Mouse (Mus musculus) limb, embryonic 15.5 days (tissue): ENCODE measurements at regions not wholly inside any gene's neighbourhood (a gene's known extent, or its start where the extent isn't known, plus 50 kb on each side); places are given as distances from the start of the nearest gene placed in this dataset.

ENCODE experiments used
- ATAC-seq: fragments of 200-750 bp; cut with Nextera tagmentation; 2 replicates; pipeline ENCODE4 v1.8.0; 2017; ENCODE audit warnings: low read depth, moderate TSS enrichment; ENCODE audit not compliant: insufficient number of reproducible peaks, low FRiP score, low TSS enrichment
- H3K27ac ChIP-seq: fragments of 300-500 bp; sonication (generic); 2 replicates; pipeline ENCODE4 v1.5.1; 2015; ENCODE audit warnings: moderate library complexity, mild to moderate bottlenecking, inconsistent platforms
- H3K27me3 ChIP-seq: fragments of 300-500 bp; sonication (generic); 2 replicates; pipeline ENCODE4 v1.6.1; 2015; ENCODE audit warnings: inconsistent platforms
- H3K36me3 ChIP-seq: fragments of 300-500 bp; sonication (generic); 2 replicates; pipeline ENCODE4 v1.6.1; 2015; ENCODE audit warnings: inconsistent platforms
- H3K4me1 ChIP-seq: fragments of 300-500 bp; sonication (generic); 2 replicates; pipeline ENCODE4 v1.6.1; 2015; ENCODE audit warnings: inconsistent platforms
- H3K4me2 ChIP-seq: fragments of 300-500 bp; sonication (generic); 2 replicates; pipeline ENCODE4 v1.6.1; 2015; ENCODE audit warnings: mild to moderate bottlenecking, inconsistent platforms
- H3K4me3 ChIP-seq: fragments of 300-500 bp; sonication (generic); 2 replicates; pipeline ENCODE4 v1.5.1; 2015; ENCODE audit warnings: mild to moderate bottlenecking, inconsistent platforms
- H3K9ac ChIP-seq: fragments of 300-500 bp; sonication (generic); 2 replicates; pipeline ENCODE4 v1.6.1; 2015; ENCODE audit warnings: inconsistent platforms
- H3K9me3 ChIP-seq: fragments of 300-500 bp; sonication (generic); 2 replicates; pipeline ENCODE4 v1.6.1; 2016; ENCODE audit warnings: inconsistent platforms
- WGBS: fragments of 180-500 bp; shearing (Covaris S2); methylation state at CpG from one replicate; pipeline ENCODE4 v1.1.7; 2015; 5-methylcytosine and 5-hydroxymethylcytosine counted together

- no peak overlapping the region for H3K4me3 ChIP-seq
- no peaks in the 10 kb centered on the region for H3K9me3 ChIP-seq
- no peak overlapping the region for H3K27ac ChIP-seq
- no peak for ATAC-seq
- H3K36me3 ChIP-seq, result no peaks in the 10 kb centered on the region
- H3K9ac ChIP-seq, result no peak overlapping the region
- WGBS, result 36% methylated on average over 7 of the region's 7 CpGs
- H3K4me1 ChIP-seq, result 0 out of 2 replicates have a peak, but pooled peaks cover 5% of the 10 kb centered on the region
- H3K4me2 ChIP-seq, result no peak overlapping the region
- H3K27me3 ChIP-seq, result peaks cover 6% of the 10 kb centered on the region; the same call in 1 of the 2 replicates
Observed at GRCm38 (mm10) chr6:100923070-100923469, 89.6 kb downstream of the Ppp4r2 start.

- Histone ChIP-seq H3K9ac (no peak overlapping the region), H3K9me3 (no peaks in the 10 kb centered on the region), H3K36me3 (no peaks in the 10 kb centered on the region), H3K4me3 (no peak overlapping the region), H3K4me2 (no peak overlapping the region), H3K4me1 (peaks cover 5% of the 10 kb centered on the region; the same call in 1 of the 2 replicates), H3K27ac (no peak overlapping the region), H3K27me3 (peaks cover 6% of the 10 kb centered on the region; the same call in 1 of the 2 replicates)
- ATAC-seq, result no peak
- WGBS, result 31% methylated on average over 4 of the region's 4 CpGs
Observed at GRCm38 (mm10) chr6:100923686-100924085, 90.3 kb downstream of the Ppp4r2 start.

- peak overlapping the region; percentile 17; the same call in 1 of the 2 replicates for H3K4me2 ChIP-seq
Observed at GRCm38 (mm10) chr6:100928791-100929758, 95.7 kb downstream of the Ppp4r2 start.

GRCm38 (mm10) chr6:100929759-100930358, 96.4 kb downstream of the Ppp4r2 start:
- peak overlapping the region; percentile 17; the same call in 1 of the 2 replicates for H3K4me2 ChIP-seq
- H3K36me3 ChIP-seq, result no peaks in the 10 kb centered on the region
- no peaks in the 10 kb centered on the region for H3K9me3 ChIP-seq
- peaks cover 22% of the 10 kb centered on the region for H3K4me1 ChIP-seq
- peaks cover 11% of the 10 kb centered on the region; the same call in 1 of the 2 replicates for H3K27me3 ChIP-seq
- 13% methylated on average over 10 of the region's 10 CpGs for WGBS
- H3K9ac ChIP-seq, result no peak overlapping the region
- peak; percentile 44; the same call in 1 of the 2 replicates for ATAC-seq
- no peak overlapping the region for H3K4me3 ChIP-seq
- peak overlapping the region; percentile 22; the same call in 1 of the 2 replicates for H3K27ac ChIP-seq

More at GRCm38 (mm10) chr6:100928791-100929758, 95.7 kb downstream of the Ppp4r2 start:
- 38% methylated on average over 16 of the region's 16 CpGs for WGBS
- H3K9me3 ChIP-seq, result no peaks in the 10 kb centered on the region
- H3K27ac ChIP-seq, result no peak overlapping the region; the same call in 1 of the 2 replicates
- H3K36me3 ChIP-seq, result no peaks in the 10 kb centered on the region
- peaks cover 22% of the 10 kb centered on the region for H3K4me1 ChIP-seq
- no peak overlapping the region for H3K4me3 ChIP-seq
- H3K27me3 ChIP-seq, result peaks cover 6% of the 10 kb centered on the region; the same call in 1 of the 2 replicates
- ATAC-seq, result no peak
- H3K9ac ChIP-seq, result no peak overlapping the region

- H3K36me3 ChIP-seq, result no peaks in the 10 kb centered on the region
- H3K4me1 ChIP-seq, result peaks cover 22% of the 10 kb centered on the region
Observed at GRCm38 (mm10) chr6:100930706-100931105, 97.3 kb downstream of the Ppp4r2 start.

GRCm38 (mm10) chr6:100934424-100934823, 101.0 kb downstream of the Ppp4r2 start:
- 88% methylated on average over 5 of the region's 5 CpGs for WGBS
- Histone ChIP-seq H3K27ac (no peak overlapping the region), H3K4me3 (no peak overlapping the region), H3K4me2 (no peak overlapping the region), H3K9ac (no peak overlapping the region), H3K27me3 (peaks cover 11% of the 10 kb centered on the region; the same call in 1 of the 2 replicates), H3K36me3 (no peaks in the 10 kb centered on the region), H3K9me3 (no peaks in the 10 kb centered on the region), H3K4me1 (peaks cover 26% of the 10 kb centered on the region)
- no peak for ATAC-seq

More at GRCm38 (mm10) chr6:100930706-100931105, 97.3 kb downstream of the Ppp4r2 start:
- peaks cover 11% of the 10 kb centered on the region; the same call in 1 of the 2 replicates for H3K27me3 ChIP-seq
- no peak for ATAC-seq
- H3K4me3 ChIP-seq, result no peak overlapping the region
- no peak overlapping the region for H3K27ac ChIP-seq
- H3K9ac ChIP-seq, result no peak overlapping the region
- H3K9me3 ChIP-seq, result no peaks in the 10 kb centered on the region
- H3K4me2 ChIP-seq, result no peak overlapping the region
- WGBS, result 49% methylated on average over 6 of the region's 6 CpGs

GRCm38 (mm10) chr6:100937802-100938201, 104.4 kb downstream of the Ppp4r2 start:
- no peak overlapping the region for H3K4me2 ChIP-seq
- H3K4me3 ChIP-seq, result no peak overlapping the region
- no peak overlapping the region for H3K9ac ChIP-seq
- peaks cover 10% of the 10 kb centered on the region for H3K4me1 ChIP-seq
- H3K27ac ChIP-seq, result no peak overlapping the region
- 94% methylated on average over 1 of the region's 1 CpGs for WGBS
- no peak for ATAC-seq
- peaks cover 11% of the 10 kb centered on the region; the same call in 1 of the 2 replicates for H3K27me3 ChIP-seq
- H3K36me3 ChIP-seq, result no peaks in the 10 kb centered on the region
- 0 out of 2 replicates have a peak, but pooled peaks cover 5% of the 10 kb centered on the region for H3K9me3 ChIP-seq

- Histone ChIP-seq H3K36me3 (no peaks in the 10 kb centered on the region), H3K27me3 (peaks cover 6% of the 10 kb centered on the region; the same call in 1 of the 2 replicates), H3K9ac (no peak overlapping the region), H3K4me1 (peaks cover 10% of the 10 kb centered on the region), H3K4me2 (no peak overlapping the region), H3K9me3 (0 out of 2 replicates have a peak, but pooled peaks cover 5% of the 10 kb centered on the region), H3K27ac (no peak overlapping the region), H3K4me3 (no peak overlapping the region)
- ATAC-seq, result no peak
- WGBS, result 80% methylated on average over 11 of the region's 11 CpGs
Observed at GRCm38 (mm10) chr6:100938376-100938775, 105.0 kb downstream of the Ppp4r2 start.

- Histone ChIP-seq H3K27ac (no peak overlapping the region), H3K4me1 (peaks cover 10% of the 10 kb centered on the region), H3K4me3 (no peak overlapping the region), H3K27me3 (peaks cover 4% of the 10 kb centered on the region; the same call in 1 of the 2 replicates), H3K9me3 (0 out of 2 replicates have a peak, but pooled peaks cover 5% of the 10 kb centered on the region), H3K9ac (no peak overlapping the region), H3K4me2 (no peak overlapping the region), H3K36me3 (no peaks in the 10 kb centered on the region)
- ATAC-seq, result peak; percentile 46; the same call in 1 of the 2 replicates
- 46% methylated on average over 12 of the region's 12 CpGs for WGBS
Observed at GRCm38 (mm10) chr6:100939042-100939441, 105.6 kb downstream of the Ppp4r2 start.

GRCm38 (mm10) chr6:100939766-100940165, 106.3 kb downstream of the Ppp4r2 start:
- Histone ChIP-seq H3K36me3 (no peaks in the 10 kb centered on the region), H3K9ac (no peak overlapping the region), H3K27me3 (peaks cover under 1% of the 10 kb centered on the region; the same call in 1 of the 2 replicates), H3K4me1 (peaks cover 10% of the 10 kb centered on the region), H3K4me3 (no peak overlapping the region), H3K9me3 (0 out of 2 replicates have a peak, but pooled peaks cover 5% of the 10 kb centered on the region), H3K4me2 (no peak overlapping the region), H3K27ac (no peak overlapping the region)
- ATAC-seq, result no peak
- WGBS, result 82% methylated on average over 5 of the region's 5 CpGs

GRCm38 (mm10) chr6:100941686-100942085, 108.3 kb downstream of the Ppp4r2 start:
- Histone ChIP-seq H3K4me1 (peaks cover 10% of the 10 kb centered on the region), H3K4me2 (no peak overlapping the region), H3K9me3 (0 out of 2 replicates have a peak, but pooled peaks cover 5% of the 10 kb centered on the region), H3K4me3 (no peak overlapping the region), H3K27me3 (no peaks in the 10 kb centered on the region; the same call in 1 of the 2 replicates), H3K27ac (no peak overlapping the region), H3K9ac (no peak overlapping the region), H3K36me3 (no peaks in the 10 kb centered on the region)
- 82% methylated on average over 2 of the region's 2 CpGs for WGBS
- no peak for ATAC-seq
